Mouse (Mus musculus) neural tube, embryonic 14.5 days (tissue): ENCODE measurements at regions not wholly inside any gene's neighbourhood (a gene's known extent, or its start where the extent isn't known, plus 50 kb on each side); places are given as distances from the start of the nearest gene placed in this dataset.
A peak's percentile ranks its signal among the peaks of the same experiment; 100 is the strongest.

ENCODE experiments used
- ATAC-seq: fragments of 200-750 bp; cut with Nextera tagmentation; 2 replicates; pipeline ENCODE4 v1.8.0; 2017; ENCODE audit warnings: low read depth, mild to moderate bottlenecking, moderate TSS enrichment, moderate library complexity
- H3K27ac ChIP-seq: fragments of 300-500 bp; sonication (generic); 2 replicates; pipeline ENCODE4 v1.5.1; 2014; ENCODE audit warnings: low read depth, mild to moderate bottlenecking, control low read depth, low read length, moderate library complexity, mixed read lengths
- H3K27me3 ChIP-seq: fragments of 300-500 bp; sonication (generic); 2 replicates; pipeline ENCODE4 v1.6.1; 2014; ENCODE audit warnings: low read length; ENCODE audit not compliant: control insufficient read depth, insufficient read depth
- H3K36me3 ChIP-seq: fragments of 300-500 bp; sonication (generic); 2 replicates; pipeline ENCODE4 v1.6.1; 2014; ENCODE audit warnings: low read length, mixed read lengths; ENCODE audit not compliant: control insufficient read depth, insufficient read depth
- H3K4me1 ChIP-seq: fragments of 300-500 bp; sonication (generic); 2 replicates; pipeline ENCODE4 v1.6.1; 2014; ENCODE audit warnings: low read length; ENCODE audit not compliant: control insufficient read depth, insufficient read depth
- H3K4me2 ChIP-seq: fragments of 300-500 bp; sonication (generic); 2 replicates; pipeline ENCODE4 v1.6.1; 2014; ENCODE audit warnings: mild to moderate bottlenecking, low read depth, low read length, control low read depth
- H3K4me3 ChIP-seq: fragments of 300-500 bp; sonication (generic); 2 replicates; pipeline ENCODE4 v1.5.1; 2014; ENCODE audit warnings: low read depth, low read length, control low read depth, mixed read lengths
- H3K9ac ChIP-seq: fragments of 300-500 bp; sonication (generic); replicated peaks from 2 replicates; pipeline ENCODE4 v1.6.1; 2014; ENCODE audit warnings: low read depth, mild to moderate bottlenecking, control low read depth, low read length, mixed read lengths
- H3K9me3 ChIP-seq: fragments of 300-500 bp; sonication (generic); 2 replicates; pipeline ENCODE4 v1.6.1; 2016; ENCODE audit warnings: low read length; ENCODE audit not compliant: control insufficient read depth
- WGBS: fragments of 180-500 bp; shearing (Covaris S2); extraction: QIAGEN DNeasy Blood & Tissue Kit; methylation state at CpG from one replicate; pipeline ENCODE4 v1.1.7; 2014; 5-methylcytosine and 5-hydroxymethylcytosine counted together

DNA sequence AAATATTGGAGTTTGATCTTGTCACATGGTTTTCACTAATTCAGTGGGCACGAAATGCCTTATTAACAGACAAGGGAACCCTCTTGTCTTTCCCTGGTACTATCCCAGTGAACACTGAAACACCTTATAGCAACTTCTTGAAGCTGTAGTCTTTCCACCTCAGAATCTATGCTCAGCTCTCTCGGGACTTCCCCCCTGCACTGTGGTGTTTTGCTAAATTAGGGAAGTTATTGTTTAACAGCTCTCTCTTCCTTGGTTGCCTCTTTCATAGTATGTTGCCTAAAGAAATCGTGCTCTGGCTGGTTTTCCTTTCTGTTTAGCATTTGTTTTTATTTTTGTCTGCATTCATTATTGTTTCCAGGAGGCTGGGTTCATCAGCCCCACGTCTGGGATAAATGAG lies 316.0 kb downstream of the Plk2 start:
- no peak overlapping the region for H3K4me3 ChIP-seq
- no peaks in the 10 kb centered on the region for H3K27me3 ChIP-seq
- 72% methylated on average over 4 of the region's 4 CpGs for WGBS
- no peak overlapping the region for H3K4me2 ChIP-seq
- H3K27ac ChIP-seq = no peak overlapping the region
- H3K4me1 ChIP-seq = no peaks in the 10 kb centered on the region
- no peak for ATAC-seq
- H3K36me3 ChIP-seq = no peaks in the 10 kb centered on the region
- no peak overlapping the region for H3K9ac ChIP-seq
- H3K9me3 ChIP-seq = no peaks in the 10 kb centered on the region

DNA sequence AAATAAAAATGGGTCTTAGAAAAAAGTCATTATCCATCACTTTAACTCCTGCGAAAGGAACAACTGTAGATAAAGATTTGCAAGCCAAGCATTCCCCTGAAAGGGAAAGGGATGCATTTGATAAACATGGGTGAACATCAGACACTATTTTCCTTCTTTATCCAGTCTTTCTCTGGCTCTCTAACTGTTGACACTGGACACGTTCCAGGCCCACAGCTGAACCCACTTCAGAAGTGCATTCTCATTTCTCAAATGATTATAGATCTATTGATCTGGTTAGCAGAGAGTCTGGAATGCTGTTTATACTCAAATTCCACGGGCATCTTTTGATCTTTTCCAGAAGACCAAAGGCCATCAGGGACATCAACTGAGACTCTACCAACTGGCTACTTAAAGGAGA lies 317.7 kb downstream of the Plk2 start:
- no peak for ATAC-seq
- Histone ChIP-seq H3K4me2 (no peak overlapping the region), H3K9ac (no peak overlapping the region), H3K9me3 (no peaks in the 10 kb centered on the region), H3K36me3 (no peaks in the 10 kb centered on the region), H3K27me3 (no peaks in the 10 kb centered on the region), H3K4me1 (no peaks in the 10 kb centered on the region), H3K4me3 (no peak overlapping the region), H3K27ac (no peak overlapping the region)
- 69% methylated on average over 3 of the region's 3 CpGs for WGBS

DNA sequence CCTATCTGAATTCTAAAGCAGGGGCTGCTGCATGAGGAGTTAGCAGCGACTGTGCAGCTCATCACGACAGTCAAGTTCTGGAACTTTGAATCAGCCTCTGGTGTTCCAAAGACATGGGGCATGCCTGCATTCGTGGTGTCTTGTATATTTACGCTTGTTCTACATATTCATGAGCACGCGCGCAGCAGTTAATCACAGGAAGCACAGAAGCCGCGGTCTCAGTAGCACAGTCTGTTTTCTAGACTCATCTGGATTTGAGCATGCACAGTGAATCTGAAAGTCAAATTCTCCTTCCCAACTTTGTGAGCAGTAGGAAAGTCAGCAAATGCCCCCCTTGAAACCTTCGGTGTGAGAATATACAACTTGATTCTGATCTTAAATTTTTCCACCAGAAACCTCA lies 327.3 kb downstream of the Plk2 start:
- Histone ChIP-seq H3K4me3 (no peak overlapping the region), H3K27me3 (no peaks in the 10 kb centered on the region), H3K4me2 (peak overlapping the region; percentile 8; the same call in 1 of the 2 replicates), H3K9ac (no peak overlapping the region), H3K36me3 (no peaks in the 10 kb centered on the region), H3K4me1 (no peaks in the 10 kb centered on the region), H3K27ac (no peak overlapping the region), H3K9me3 (no peaks in the 10 kb centered on the region)
- no peak for ATAC-seq
- WGBS = 42% methylated on average over 10 of the region's 10 CpGs

DNA sequence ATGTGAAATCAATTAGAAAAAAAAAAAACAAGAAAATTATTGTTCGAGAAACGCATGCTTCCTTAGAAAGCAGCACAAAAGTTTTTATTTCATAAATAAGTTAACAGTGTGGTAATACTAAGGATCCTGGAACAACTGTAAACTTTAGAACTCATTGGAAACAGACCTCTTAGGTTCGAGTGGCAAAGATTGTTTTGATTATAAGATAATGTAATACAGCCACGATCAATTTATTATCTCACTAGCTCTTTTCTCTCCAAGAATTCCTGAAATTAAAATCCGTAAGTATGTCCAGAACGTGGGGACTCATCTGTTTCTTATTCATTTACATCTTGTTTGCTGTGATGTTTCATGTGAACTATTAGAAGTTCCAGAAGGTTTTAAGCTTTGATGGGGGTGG lies 327.9 kb downstream of the Plk2 start:
- Histone ChIP-seq H3K9ac (no peak overlapping the region), H3K4me2 (no peak overlapping the region), H3K36me3 (no peaks in the 10 kb centered on the region), H3K27ac (no peak overlapping the region), H3K27me3 (no peaks in the 10 kb centered on the region), H3K4me3 (no peak overlapping the region), H3K4me1 (no peaks in the 10 kb centered on the region), H3K9me3 (no peaks in the 10 kb centered on the region)
- 78% methylated on average over 6 of the region's 6 CpGs for WGBS
- ATAC-seq = no peak

DNA sequence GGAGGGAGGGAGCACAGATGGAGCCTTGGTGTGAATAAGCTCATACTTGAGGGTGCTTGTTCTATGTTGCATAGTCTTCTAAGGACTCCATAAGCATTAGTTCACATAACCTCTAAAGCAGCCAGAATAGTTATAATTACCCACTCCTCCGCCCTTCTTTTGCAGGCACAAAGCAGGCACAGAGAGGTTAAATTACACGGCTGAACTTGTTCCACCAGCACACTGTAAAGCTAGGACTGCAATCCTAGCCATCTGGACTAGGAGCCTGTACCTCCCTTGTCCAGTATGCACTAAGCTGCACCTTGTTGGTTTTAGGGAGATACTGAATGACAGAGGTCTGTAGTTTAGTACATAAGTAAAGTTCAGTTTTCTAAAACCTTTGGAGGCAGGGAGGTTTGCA lies 330.0 kb downstream of the Plk2 start:
- no peak for ATAC-seq
- Histone ChIP-seq H3K4me1 (no peaks in the 10 kb centered on the region), H3K4me3 (no peak overlapping the region), H3K36me3 (no peaks in the 10 kb centered on the region), H3K27ac (no peak overlapping the region), H3K27me3 (no peaks in the 10 kb centered on the region), H3K4me2 (no peak overlapping the region), H3K9me3 (no peaks in the 10 kb centered on the region), H3K9ac (no peak overlapping the region)
- 76% methylated on average over 2 of the region's 2 CpGs for WGBS

DNA sequence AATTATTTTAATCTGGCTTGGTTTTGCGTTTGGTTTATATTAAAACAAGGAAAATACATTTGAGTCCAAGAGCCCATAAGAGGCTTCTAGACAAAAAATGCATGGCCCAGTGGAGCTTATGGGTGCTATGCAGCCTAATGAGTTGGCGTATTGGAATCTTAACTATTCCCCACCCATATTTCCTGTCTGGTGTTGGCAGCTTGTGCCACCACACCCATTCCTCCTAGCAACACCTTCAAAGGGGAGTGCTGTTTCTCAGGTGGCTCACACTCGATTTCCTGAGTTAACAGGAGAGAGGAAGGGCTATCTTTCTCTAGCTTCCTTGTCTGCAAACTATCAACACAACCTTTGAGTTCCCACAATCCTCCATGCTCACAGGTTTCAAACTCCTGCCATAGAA lies 331.0 kb downstream of the Plk2 start:
- WGBS = 90% methylated on average over 3 of the region's 3 CpGs
- no peaks in the 10 kb centered on the region for H3K9me3 ChIP-seq
- no peak overlapping the region for H3K27ac ChIP-seq
- no peak overlapping the region for H3K4me3 ChIP-seq
- no peak overlapping the region for H3K4me2 ChIP-seq
- no peaks in the 10 kb centered on the region for H3K36me3 ChIP-seq
- H3K4me1 ChIP-seq = no peaks in the 10 kb centered on the region
- no peak for ATAC-seq
- no peak overlapping the region for H3K9ac ChIP-seq
- H3K27me3 ChIP-seq = no peaks in the 10 kb centered on the region

DNA sequence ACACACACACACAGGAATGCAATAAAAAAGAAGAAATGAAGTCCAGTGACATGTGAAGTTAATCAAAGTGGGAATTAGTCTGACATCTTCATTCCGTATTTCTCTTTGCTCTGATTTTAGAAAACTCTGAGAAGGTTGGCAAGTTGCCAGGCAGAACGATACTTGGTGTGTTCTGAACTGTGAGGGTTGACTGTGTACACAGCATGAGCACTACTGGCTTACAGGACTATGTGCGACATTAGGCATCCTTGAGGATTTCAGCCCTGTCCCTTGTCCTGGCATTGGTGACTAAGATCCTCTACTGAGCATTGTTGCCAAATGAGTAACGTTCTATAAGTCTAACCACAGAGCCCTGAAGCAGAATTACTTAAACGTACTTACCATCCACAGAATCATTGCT lies 340.7 kb downstream of the Plk2 start:
- no peak overlapping the region for H3K27ac ChIP-seq
- no peak for ATAC-seq
- no peaks in the 10 kb centered on the region for H3K9me3 ChIP-seq
- no peaks in the 10 kb centered on the region for H3K27me3 ChIP-seq
- no peak overlapping the region for H3K4me3 ChIP-seq
- no peaks in the 10 kb centered on the region for H3K4me1 ChIP-seq
- no peak overlapping the region for H3K9ac ChIP-seq
- H3K4me2 ChIP-seq = no peak overlapping the region
- no peaks in the 10 kb centered on the region for H3K36me3 ChIP-seq
- WGBS = 52% methylated on average over 5 of the region's 5 CpGs

DNA sequence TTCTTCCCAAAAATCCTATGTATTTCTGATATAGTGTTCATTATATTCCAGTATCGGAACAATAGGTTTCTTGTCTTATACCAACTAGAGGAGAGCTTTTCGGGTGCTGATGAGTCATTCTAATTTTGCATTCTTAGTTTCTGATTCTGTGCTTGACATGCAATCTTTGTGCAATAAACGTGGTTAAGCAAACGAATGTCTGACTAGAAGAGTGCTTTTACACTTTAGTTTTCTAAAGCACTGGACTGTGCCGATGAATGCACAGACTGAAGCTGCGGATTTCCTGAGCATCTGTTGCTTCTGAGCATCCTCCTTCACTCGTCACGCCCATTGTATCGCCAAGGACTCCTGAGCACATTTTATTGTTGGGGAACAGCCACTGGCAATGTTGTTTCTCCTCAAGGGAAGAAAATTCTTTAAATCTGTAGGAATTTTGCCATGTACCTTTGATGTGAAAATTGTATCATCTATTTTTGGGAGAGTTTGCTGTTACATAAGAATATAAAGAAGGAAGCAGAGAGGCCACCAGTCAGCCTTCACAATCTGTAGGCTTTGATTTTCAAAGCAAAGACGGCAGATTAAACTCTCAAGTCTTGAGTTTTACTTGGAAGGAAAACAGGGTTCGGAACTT lies 346.8 kb downstream of the Plk2 start:
- Histone ChIP-seq H3K9ac (no peak overlapping the region), H3K4me2 (no peak overlapping the region), H3K4me3 (no peak overlapping the region), H3K4me1 (no peaks in the 10 kb centered on the region), H3K27me3 (no peaks in the 10 kb centered on the region), H3K27ac (no peak overlapping the region), H3K36me3 (no peaks in the 10 kb centered on the region), H3K9me3 (no peaks in the 10 kb centered on the region)
- no peak for ATAC-seq
- 75% methylated on average over 11 of the region's 11 CpGs for WGBS

DNA sequence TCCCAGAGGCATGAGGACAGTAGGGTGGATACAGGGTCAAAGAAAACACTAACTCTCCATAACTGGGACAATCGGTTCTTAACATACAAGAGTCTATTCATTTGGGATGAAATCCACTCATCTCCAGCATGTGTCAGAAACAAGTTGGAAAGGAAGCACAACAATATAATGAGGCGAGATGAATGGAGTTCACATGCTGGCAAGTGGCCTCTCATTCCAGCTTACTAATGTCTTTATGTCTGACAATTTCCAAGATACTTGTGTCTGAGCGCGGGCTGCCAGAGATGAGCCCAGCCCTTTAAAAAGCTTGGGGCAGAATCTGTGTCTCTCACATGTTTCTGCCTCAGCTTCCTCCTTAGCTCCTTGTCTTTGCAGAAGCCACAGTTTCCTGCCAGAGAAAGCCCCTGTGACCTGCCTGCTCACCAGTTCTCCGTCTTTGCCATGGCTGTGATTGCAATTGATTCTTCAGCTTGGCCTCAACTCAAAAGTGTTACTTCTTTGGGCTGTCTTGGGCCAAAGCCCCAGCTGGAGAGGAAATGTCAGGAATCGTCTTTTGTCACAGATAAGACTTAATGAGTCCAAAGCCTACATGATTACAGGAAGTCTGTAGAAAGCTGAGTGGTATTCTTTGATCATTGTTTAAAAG lies 352.5 kb downstream of the Plk2 start:
- 64% methylated on average over 6 of the region's 6 CpGs for WGBS
- H3K9ac ChIP-seq = no peak overlapping the region
- H3K36me3 ChIP-seq = no peaks in the 10 kb centered on the region
- H3K27me3 ChIP-seq = no peaks in the 10 kb centered on the region
- H3K4me3 ChIP-seq = no peak overlapping the region
- no peak overlapping the region for H3K27ac ChIP-seq
- H3K9me3 ChIP-seq = no peaks in the 10 kb centered on the region
- no peak for ATAC-seq
- H3K4me1 ChIP-seq = no peaks in the 10 kb centered on the region
- H3K4me2 ChIP-seq = no peak overlapping the region
